Mouse (Mus musculus) heart, postnatal 14 days (tissue): ENCODE measurements at regions not wholly inside any gene's neighbourhood (a gene's known extent, or its start where the extent isn't known, plus 50 kb on each side); places are given as distances from the start of the nearest gene placed in this dataset.

ENCODE experiments used
- microRNA-seq, 2 experiments: library from miRNA; unstranded; fragments of <30 nt; microRNA quantifications; one replicate each; pipeline ENCODE4 v1.2.0; 2021 to 2022

Small RNA genes lying in the stretch of these regions (microRNA-seq; reads per million reads assigned to microRNA genes)
- gene Gm44495: 0 reads per million in 2 experiments
